Mouse (Mus musculus): ENCODE measurements at regions not wholly inside any gene's neighbourhood (a gene's known extent, or its start where the extent isn't known, plus 50 kb on each side); places are given as distances from the start of the nearest gene placed in this dataset.

DNA sequence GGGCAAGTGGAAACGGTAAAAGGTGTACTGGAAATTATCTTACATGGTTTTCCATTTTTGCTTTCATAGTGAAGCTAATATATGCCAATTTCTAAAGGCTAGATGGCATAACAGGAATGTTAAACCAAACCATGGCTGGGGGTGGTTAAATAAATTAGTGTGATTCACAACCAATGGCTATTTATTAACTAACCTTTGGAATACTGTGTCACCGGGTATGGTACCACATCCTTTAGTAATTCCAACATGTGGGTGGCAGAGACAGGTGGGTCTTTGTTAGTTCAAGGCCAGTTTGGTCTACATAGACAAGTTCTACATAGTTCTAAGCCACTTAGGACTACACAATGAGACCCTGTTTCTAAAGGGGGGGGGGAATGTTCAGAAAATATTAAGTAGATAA lies 179.8 kb upstream of the Plxnc1 start:
- DNase-seq = no peak

DNA sequence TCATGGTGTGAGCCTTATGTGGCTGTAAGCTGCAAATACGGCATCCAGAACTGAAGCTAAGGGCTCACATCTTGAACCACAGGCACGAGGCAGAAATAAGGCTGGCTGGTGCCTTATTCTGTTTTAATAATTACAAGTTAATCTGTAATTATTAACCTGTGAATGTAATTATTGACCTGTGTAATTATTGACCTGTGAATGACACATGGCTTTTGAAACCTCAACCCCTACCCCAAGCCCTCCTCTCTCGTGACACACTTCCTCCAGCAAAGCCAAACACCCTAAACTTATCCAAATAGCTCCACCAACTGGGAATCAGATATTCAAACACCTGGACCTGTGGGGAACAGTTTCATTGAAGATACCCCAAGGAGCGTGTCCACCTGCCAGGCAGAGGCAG lies 175.4 kb upstream of the Plxnc1 start:
- no peak for DNase-seq

GRCm38 (mm10) chr10:95118786-95119351 lies 174.2 kb upstream of the Plxnc1 start:
- DNase-seq = no peak

- DNase-seq = no peak
Observed at GRCm38 (mm10) chr10:95117731-95118212, 173.1 kb upstream of the Plxnc1 start.

- DNase-seq = peak; percentile 20 to 27
Observed at GRCm38 (mm10) chr10:95117041-95117730, 172.6 kb upstream of the Plxnc1 start.

- DNase-seq = no peak
Observed at GRCm38 (mm10) chr10:95116579-95117011, 172.0 kb upstream of the Plxnc1 start.

- no peak for DNase-seq
Observed at GRCm38 (mm10) chr10:95112837-95113388, 168.3 kb upstream of the Plxnc1 start.

DNA sequence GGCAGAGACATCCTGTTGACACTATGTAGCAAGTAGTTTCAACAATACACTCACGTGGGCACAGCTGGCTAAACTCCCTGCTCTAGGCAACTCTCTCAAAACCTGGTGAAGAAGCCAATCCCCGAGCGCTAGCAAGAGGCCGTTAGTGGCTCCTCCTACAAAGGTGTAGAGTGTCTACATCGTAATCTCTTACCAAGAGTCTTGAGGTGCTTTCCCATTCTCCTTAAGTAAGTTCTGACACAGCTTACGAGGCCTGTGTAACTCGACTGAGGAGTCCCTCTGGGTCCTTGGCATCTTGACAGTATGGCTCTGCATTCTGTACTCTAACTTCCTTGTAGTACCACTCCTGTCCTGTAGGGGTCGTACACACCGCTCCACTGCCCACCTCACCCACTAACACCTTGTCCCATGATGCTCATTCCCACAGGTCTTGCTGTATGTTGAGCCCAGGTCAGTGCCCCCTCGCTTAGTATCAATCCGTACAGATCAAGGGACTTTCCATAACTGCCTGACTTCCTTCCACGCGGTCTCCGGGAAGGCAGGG lies 167.7 kb upstream of the Plxnc1 start:
- DNase-seq = peak in 1 of 2 experiments; percentile 27

GRCm38 (mm10) chr10:95110786-95111185 lies 166.2 kb upstream of the Plxnc1 start:
- DNase-seq = no peak

- no peak for DNase-seq
Observed at GRCm38 (mm10) chr10:95109576-95109975, 164.9 kb upstream of the Plxnc1 start.

- no peak for DNase-seq
Observed at GRCm38 (mm10) chr10:95107532-95108251, 163.1 kb upstream of the Plxnc1 start.

DNA sequence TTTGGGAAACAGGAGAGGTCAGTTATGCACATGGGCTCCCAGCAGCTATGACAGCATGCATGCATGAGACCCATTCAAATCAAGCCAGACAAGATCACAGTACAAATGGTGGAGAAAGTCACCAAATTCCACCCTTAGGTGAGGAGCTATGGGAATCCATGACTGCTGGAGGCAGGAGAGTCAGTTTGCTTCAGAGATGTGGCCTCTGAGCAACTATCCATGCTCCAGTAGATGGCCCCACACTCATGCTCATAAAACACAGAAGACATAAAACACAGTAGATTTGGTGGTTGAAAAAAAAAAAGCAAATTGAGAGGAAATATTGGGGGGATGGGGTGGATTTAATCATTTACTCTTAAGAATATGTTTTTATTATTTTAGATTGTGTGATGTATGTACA lies 159.2 kb upstream of the Plxnc1 start:
- DNase-seq = peak; percentile 48 to 49

GRCm38 (mm10) chr10:95102981-95103380 lies 158.3 kb upstream of the Plxnc1 start:
- no peak for DNase-seq

DNA sequence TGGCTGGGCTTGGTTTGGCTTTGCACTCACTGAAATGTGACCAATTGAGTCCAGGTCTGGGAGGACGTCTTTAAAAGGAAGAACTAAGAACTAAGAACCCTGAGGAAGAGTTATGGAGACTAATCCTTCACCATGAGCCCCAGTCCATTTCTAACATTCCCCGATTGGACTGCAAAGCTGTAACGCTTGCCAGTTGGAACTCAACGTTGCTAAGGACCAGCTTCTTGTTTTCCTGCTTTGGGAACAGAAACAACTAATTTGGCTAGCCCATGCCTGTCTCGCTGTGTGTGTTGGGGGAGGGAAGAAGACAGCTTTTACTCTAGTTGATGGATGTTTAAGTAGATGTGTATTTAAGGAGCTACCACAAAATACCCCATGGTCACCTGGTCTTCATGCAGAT lies 155.3 kb upstream of the Plxnc1 start:
- peak; percentile 21 to 35 for DNase-seq

GRCm38 (mm10) chr10:95095847-95096246 lies 151.2 kb upstream of the Plxnc1 start:
- DNase-seq = no peak

GRCm38 (mm10) chr10:95094771-95095170 lies 150.1 kb upstream of the Plxnc1 start:
- no peak for DNase-seq

GRCm38 (mm10) chr10:95093266-95093665 lies 148.6 kb upstream of the Plxnc1 start:
- no peak for DNase-seq

GRCm38 (mm10) chr10:95091086-95091485 lies 146.5 kb upstream of the Plxnc1 start:
- DNase-seq = no peak

GRCm38 (mm10) chr10:95090641-95091040 lies 146.0 kb upstream of the Plxnc1 start:
- DNase-seq = no peak

GRCm38 (mm10) chr10:95090035-95090434 lies 145.4 kb upstream of the Plxnc1 start:
- DNase-seq = no peak

GRCm38 (mm10) chr10:95087864-95088570 lies 143.4 kb upstream of the Plxnc1 start:
- peak; percentile 81 to 84 for DNase-seq

GRCm38 (mm10) chr10:95086755-95087154 lies 142.1 kb upstream of the Plxnc1 start:
- DNase-seq = no peak
